Mouse (Mus musculus): ENCODE results near the gene Otop3.
A peak's percentile ranks its signal among the peaks of the same experiment; 100 is the strongest.

Gene Otop3

DNA sequence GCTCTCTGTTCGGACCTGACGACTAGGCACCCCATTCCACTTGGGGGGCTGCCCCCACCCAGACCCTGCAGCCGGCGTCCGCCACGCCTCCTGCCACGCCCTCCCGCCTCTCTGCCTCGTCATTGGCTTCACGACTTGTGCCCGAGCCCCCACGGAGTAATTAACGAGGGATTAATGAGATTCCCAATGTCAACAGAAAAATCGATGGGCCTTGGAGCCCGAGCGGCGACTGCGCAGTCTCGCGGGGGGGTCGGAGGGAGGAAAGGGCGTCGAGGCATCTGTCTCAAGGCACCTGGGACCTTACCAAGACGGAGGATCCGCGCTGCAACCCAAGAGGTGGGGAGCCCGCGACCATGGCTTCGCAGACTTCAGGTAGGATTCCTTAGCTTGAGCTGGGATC lies at the start of gene Otop3:
TSS of gene Otop3 (plus strand) at position 201 of the 400 bp plus-strand sequence.
- no peak for DNase-seq (ENCODE audit: low read depth)

DNA sequence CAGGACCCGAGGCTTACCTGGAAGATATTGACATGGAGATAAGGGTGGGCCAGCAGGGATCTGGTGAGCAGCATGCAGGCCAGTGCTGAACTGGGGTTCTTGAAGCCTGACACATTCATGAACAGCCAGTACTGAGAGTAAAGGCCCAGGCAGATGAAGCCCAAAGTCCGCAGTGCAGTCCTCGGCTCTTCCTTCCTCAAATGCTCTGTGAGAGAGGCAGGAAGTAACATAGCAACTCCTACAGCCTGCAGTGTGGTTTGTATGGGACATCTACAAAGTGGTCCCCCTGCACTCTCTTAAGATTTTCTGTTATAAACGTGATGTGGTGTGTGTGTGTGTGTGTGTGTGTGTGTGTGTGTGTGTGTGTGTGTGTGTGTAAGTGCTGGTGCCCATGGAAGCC lies 49.2 kb upstream of the Otop3 start:
- no peak for DNase-seq (ENCODE audit: low read depth)

DNA sequence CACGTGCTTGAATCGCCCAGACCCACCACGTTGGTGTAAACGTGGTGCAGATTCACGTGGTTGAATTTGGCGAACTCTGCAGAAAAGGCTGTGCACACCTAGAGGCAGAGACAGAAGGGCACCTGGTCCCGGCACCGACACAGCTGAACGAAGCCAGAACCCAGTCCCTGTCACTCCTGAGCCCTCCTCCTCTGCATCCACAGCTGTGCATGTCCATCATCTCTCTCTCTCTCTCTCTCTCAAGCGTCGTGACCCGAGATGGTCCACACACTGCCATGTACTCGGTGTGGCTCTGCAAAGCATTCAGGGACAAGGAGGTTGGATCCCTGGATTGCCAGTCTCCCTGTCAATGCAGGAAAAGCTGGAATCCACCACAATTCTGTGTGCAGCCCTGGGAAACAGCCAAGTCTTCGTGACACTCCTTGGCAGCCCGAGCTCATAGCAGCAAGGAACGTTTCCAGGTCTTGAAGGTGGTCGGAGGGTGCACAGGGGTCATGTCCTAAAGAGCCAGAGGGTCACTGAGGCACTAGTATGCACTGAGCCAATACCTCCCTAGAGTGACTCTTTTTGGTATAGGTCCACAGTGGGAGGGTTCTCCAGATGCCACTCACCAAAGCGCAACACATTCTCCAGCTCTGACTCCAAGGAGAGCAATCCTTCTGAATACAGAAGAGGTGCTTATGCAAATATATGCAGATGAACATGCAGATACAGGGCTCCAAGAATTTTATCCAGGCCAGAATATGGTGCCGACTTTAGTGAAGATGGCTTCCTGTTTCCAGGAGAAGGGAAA lies 48.1 kb upstream of the Otop3 start:
- no peak for DNase-seq (ENCODE audit: low read depth)

DNA sequence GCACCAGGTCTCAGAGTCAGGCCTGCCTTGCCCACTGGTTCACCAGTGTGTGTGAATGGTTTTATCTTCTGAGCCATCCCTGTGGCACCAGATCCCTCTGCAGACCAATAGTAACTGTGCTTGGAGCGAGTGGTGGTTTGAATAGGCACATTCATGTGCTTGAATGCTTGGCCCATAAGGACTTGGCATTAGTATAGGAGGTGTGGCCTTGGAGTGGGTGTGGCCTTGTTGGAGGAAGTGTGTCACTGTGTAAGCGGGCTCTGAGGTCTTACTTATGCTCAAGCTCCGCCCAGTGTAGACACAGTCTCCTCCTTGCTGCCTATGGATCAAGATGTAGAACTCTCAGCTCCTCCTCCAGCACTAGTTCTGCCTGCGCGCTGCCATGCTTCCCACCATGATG lies 47.1 kb upstream of the Otop3 start:
- peak; percentile 54 for DNase-seq (ENCODE audit: low read depth)

GRCm38 (mm10) chr11:115288305-115288704 lies 46.2 kb upstream of the Otop3 start:
- no peak for DNase-seq (ENCODE audit: low read depth)

GRCm38 (mm10) chr11:115289885-115290284 lies 44.6 kb upstream of the Otop3 start:
- no peak for DNase-seq (ENCODE audit: low read depth)

GRCm38 (mm10) chr11:115290314-115290713 lies 44.2 kb upstream of the Otop3 start:
- no peak for DNase-seq (ENCODE audit: low read depth)

DNA sequence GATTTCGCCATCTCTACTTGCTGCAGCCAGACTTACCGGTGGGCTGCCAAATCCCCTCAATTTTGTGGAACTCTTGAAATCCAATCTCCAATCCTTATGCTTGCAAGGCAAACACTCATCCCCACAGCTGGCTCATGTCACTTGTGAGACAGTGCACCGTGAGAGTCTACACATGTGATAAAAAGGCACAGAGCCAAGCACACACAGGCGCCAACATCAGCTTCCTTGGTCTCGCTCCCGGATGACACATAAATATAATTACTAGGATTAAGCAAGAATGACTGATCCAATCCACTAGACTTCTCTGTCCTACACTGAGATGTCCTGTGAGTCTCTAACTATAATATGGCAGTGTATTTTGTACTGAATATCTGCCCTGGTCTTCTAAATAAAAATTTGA lies 43.6 kb upstream of the Otop3 start:
- DNase-seq (ENCODE audit: low read depth): peak; percentile 93

- DNase-seq (ENCODE audit: low read depth): no peak
These were observed 43.0 kb upstream of the Otop3 start for GRCm38 (mm10) chr11:115291503-115291902.

DNA sequence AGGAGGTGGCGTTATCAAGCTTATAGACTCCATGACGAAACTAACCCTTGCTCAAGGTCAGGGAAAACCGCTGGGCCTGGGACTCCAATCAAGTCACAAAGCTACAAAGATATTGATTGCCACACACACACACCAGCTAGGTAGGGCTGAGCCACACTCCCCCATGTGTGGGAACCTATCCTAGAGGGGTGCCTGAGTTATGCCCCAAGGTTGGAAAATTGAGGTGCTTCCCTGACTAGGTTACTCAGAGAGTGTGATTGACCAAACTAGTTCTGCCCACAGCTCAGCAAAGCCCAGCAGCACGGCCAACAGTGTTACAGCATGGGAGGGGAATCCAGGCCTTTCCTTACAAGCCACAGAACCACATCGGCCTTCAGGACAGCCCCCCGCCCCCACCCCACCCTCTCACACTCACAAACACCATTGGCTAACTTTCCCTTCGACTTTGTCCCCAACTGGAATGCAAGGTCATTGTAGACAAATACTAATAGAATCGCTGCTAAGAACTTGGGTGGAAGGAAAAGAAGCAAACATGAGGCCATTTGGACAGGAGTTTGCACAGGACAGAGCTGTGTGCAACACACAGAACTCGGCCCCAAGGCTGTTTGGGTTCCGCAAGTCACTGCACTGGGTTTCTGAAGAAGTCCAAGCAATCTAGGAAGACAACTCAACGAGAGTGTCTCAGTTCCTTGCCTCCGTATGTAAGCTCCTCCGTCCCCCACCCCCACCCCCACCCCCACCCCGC lies 41.7 kb upstream of the Otop3 start:
- DNase-seq (ENCODE audit: low read depth): no peak

DNA sequence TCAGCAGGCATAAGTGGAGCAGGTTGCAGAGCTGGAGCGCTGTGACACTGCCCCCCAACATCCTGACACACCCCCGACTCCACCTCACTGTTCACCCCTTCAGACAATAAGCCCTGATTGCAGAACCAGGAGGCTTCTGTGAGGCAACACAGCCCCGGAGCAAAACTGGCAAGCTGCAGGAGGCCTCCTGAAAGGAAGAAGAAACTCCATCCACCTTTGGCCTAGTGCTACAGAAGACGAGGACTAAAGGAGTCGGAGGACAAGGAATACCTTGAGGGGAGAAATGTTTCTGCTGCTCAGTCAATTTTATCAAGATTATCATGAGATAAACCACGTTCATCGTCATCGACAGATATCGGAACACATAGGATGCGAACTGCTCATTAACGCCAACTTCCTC lies 38.6 kb upstream of the Otop3 start:
- DNase-seq (ENCODE audit: low read depth): no peak

GRCm38 (mm10) chr11:115296471-115297210 lies 37.9 kb upstream of the Otop3 start:
- DNase-seq (ENCODE audit: low read depth): no peak

- no peak for DNase-seq (ENCODE audit: low read depth)
These were observed 37.2 kb upstream of the Otop3 start, which contains the start of gene Fads6 for GRCm38 (mm10) chr11:115297214-115297826. Fads6 (minus strand) TSS chr11:115297663.

DNA sequence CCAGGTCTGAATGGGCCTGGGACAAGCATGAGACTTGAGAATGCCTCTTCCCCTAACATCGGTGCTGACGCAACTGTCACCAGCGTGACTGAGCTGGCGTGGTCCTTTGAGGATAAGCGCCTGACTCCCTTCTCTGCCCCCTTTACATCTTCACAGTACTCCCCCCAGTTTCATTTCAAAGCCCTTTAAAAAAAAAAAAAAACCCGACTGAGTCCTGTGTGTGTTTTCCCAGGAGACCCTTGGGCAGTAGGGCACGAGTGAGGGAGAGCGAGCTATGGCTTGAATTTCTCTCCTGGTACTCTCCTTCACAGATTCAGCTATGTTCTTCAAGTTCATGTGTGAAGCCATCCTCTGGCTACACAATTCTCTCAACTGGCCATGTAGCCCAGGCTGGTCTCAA lies 36.4 kb upstream of the Otop3 start:
- no peak for DNase-seq (ENCODE audit: low read depth)

- DNase-seq (ENCODE audit: low read depth): no peak
These were observed 33.8 kb upstream of the Otop3 start for GRCm38 (mm10) chr11:115300745-115301144.

- DNase-seq (ENCODE audit: low read depth): peak; percentile 78
These were observed 33.2 kb upstream of the Otop3 start for GRCm38 (mm10) chr11:115301351-115301750.

DNA sequence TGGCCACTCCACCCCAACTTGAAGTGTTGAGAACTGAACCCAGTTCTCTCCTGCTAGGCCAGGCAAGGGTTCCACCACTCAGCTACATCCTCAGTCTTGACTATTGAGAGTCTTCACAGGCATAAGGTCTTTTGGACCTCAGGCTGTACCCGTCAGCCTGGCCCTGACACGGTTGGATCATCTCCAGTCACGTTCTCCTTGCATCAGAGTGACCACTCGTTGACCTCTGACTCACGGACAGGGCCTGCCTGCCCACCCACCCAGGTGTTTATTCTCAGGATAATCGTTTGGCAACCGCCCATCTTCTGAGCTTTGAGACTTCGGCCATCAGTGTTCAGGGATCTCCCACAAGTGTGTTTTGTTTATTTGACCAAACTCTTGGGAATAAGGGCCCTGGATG lies 31.4 kb upstream of the Otop3 start:
- peak; percentile 36 for DNase-seq (ENCODE audit: low read depth)

- DNase-seq (ENCODE audit: low read depth): no peak
These were observed 27.7 kb upstream of the Otop3 start, which contains the start of gene Otop2 for GRCm38 (mm10) chr11:115306863-115307262. Otop2 (plus strand) TSS chr11:115307163.

DNA sequence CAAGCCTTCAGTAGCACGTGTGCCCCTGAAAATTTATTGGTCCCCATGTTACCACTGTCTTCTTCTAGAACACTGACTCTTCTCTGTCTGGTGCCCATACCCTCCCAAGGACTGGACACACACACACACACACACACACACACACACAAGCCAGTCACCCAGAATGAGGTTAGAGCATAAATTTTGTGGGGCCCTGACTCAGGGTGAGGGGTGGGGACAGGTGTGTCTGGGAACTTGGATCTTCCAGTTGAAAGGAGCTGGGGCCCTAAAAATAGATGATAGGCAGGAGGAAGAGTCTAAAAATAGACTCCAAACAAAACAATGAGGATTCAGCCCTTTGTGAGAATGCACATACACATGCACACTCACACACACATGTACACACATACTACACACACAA lies 25.8 kb upstream of the Otop3 start:
- DNase-seq (ENCODE audit: low read depth): no peak

DNA sequence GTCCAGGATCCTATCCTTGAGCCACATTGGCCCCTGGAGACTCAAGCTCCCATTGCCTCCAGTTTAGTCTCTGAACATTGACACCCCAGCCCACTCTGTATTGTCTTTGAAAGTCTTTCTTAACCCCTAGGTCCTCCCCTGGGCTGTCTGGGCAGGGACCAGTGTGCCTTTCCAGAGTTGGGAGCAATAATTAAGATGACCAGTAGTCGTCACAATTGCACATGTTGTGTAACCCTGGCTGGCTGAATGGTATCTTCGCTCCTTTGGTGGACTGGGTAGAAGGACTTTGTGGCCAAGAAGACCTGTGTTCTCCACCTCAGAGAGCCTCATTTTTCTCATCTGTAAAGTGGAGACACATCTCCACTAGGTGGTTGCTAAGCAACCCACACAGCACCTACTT lies 20.3 kb upstream of the Otop3 start:
- DNase-seq (ENCODE audit: low read depth): peak; percentile 20

GRCm38 (mm10) chr11:115317204-115317603 lies 17.3 kb upstream of the Otop3 start:
- no peak for DNase-seq (ENCODE audit: low read depth)

Data from NIH3T3 (cell line).